Mouse (Mus musculus) monocyte, adult 5-6 weeks (primary cell): ENCODE data around the gene Mmp23. TPM values are rescaled to one million over a fixed set of nuclear protein-coding genes. Genes with fewer than 3 reads are reported as not detected.

Source experiments
- ATAC-seq: fragments of 153-309, 156-312 bp; replicated peaks from 2 replicates; pipeline ENCODE4 v1.8.0; 2017; ENCODE audit warnings: mild to moderate bottlenecking; ENCODE audit not compliant: low TSS enrichment, insufficient number of reproducible peaks, severe bottlenecking, poor library complexity, low FRiP score
- total RNA-seq: library from RNA; stranded (forward); fragments of 200-1000, 200-491, 200-594 nt; gene quantifications from 3 replicates; pipeline ENCODE4 v1.2.3, GENCODE M21; 2017

Mmp23 gene
- total RNA-seq, 1 experiment from 2014 or later, result not detected

GRCm38 (mm10) chr4:155606825-155607224 lies 46.4 kb downstream of the Mmp23 start:
- ATAC-seq, result no peak

GRCm38 (mm10) chr4:155605132-155605531 lies 48.1 kb downstream of the Mmp23 start:
- no peak for ATAC-seq

GRCm38 (mm10) chr4:155603801-155604200 lies 49.4 kb downstream of the Mmp23 start:
- no peak for ATAC-seq

DNA sequence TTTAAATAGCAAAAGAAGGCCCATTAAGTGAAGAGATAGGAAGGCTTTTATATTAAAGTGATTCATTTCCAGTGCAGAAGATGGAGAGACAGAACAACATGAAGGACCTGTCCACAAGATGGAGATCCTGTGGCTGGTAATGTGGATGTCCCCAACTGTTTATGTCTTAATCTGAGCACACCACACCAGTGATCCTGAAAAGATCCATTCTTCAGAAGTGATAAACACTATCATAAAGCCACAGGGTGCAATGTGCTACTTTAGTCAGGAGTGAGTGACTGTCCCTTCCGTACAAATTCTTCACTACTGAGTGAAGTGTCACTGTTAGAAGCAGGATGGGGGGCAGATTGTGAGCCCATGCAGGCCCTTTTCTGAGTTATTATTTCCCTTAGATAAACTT lies 50.4 kb downstream of the Mmp23 start:
- no peak for ATAC-seq

- no peak for ATAC-seq
Observed at GRCm38 (mm10) chr4:155601997-155602456, 51.2 kb downstream of the Mmp23 start.

GRCm38 (mm10) chr4:155601091-155601996 lies 51.8 kb downstream of the Mmp23 start, which contains the start of gene Slc35e2:
Gene Slc35e2, plus strand, starts transcription at chr4:155601416.
- ATAC-seq, result peak; percentile 94

Other genes starting within 250 kb of the Mmp23 start
- gene Cfap74, start 244.2 kb downstream of the Mmp23 start, total RNA-seq, result 0.64 to 2.0 TPM (median 1.7 TPM) in 3 replicates
- not detected in 3 replicates for gene Tmem52, start 184.3 kb downstream of the Mmp23 start, total RNA-seq
- gene Gnb1, start 162.0 kb downstream of the Mmp23 start, total RNA-seq, result 150 to 269 TPM (median 199 TPM) in 3 replicates
- 392 to 513 TPM (median 506 TPM) in 3 replicates for gene Nadk, start 91.0 kb downstream of the Mmp23 start, total RNA-seq
- gene Slc35e2, start 52.0 kb downstream of the Mmp23 start, total RNA-seq, result 6.5 to 13.6 TPM (median 9.2 TPM) in 3 replicates
- 145 to 205 TPM (median 169 TPM) in 3 replicates for gene Cdk11b, start 28.5 kb downstream of the Mmp23 start, total RNA-seq
- gene Gm10563, start 8.0 kb downstream of the Mmp23 start, total RNA-seq, result not detected in 3 replicates
- 14.3 to 35.4 TPM (median 16.5 TPM) in 3 replicates for gene Mib2, start 15.8 kb upstream of the Mmp23 start, total RNA-seq
- 0.21 to 0.68 TPM (median 0.48 TPM) in 3 replicates for gene Fndc10, start 41.0 kb upstream of the Mmp23 start, total RNA-seq
- gene Ssu72, start 51.4 kb upstream of the Mmp23 start, total RNA-seq, result 131 to 171 TPM (median 143 TPM) in 3 replicates
- 0.10 to 0.86 TPM in 2 of 3 replicates, not detected in the other for gene Tmem240, start 81.4 kb upstream of the Mmp23 start, total RNA-seq
- gene Atad3a, start 107.7 kb upstream of the Mmp23 start, total RNA-seq, result 24.8 to 30.3 TPM (median 26.4 TPM) in 3 replicates
- gene Vwa1, start 121.3 kb upstream of the Mmp23 start, total RNA-seq, result 0.49 to 1.3 TPM in 2 of 3 replicates, not detected in the other
- not detected in 3 replicates for gene Tmem88b, start 132.5 kb upstream of the Mmp23 start, total RNA-seq
- not detected in 3 replicates for gene Ankrd65, start 137.1 kb upstream of the Mmp23 start, total RNA-seq
- 39.1 to 56.7 TPM (median 44.1 TPM) in 3 replicates for gene Mrpl20, start 149.5 kb upstream of the Mmp23 start, total RNA-seq
- gene Ccnl2, start 159.1 kb upstream of the Mmp23 start, total RNA-seq, result 228 to 239 TPM (median 228 TPM) in 3 replicates
- 102 to 125 TPM (median 108 TPM) in 3 replicates for gene Aurkaip1, start 177.9 kb upstream of the Mmp23 start, total RNA-seq
- gene Mxra8, start 186.3 kb upstream of the Mmp23 start, total RNA-seq, result 0.29 to 15.8 TPM (median 2.0 TPM) in 3 replicates
- 18.8 to 30.1 TPM (median 27.0 TPM) in 3 replicates for gene Dvl1, start 194.0 kb upstream of the Mmp23 start, total RNA-seq
- 0.29 to 1.6 TPM (median 0.64 TPM) in 3 replicates for gene Tas1r3, start 210.0 kb upstream of the Mmp23 start, total RNA-seq
- gene Cptp, start 216.1 kb upstream of the Mmp23 start, total RNA-seq, result 5.7 to 8.4 TPM (median 6.6 TPM) in 3 replicates
- gene Ints11, start 216.2 kb upstream of the Mmp23 start, total RNA-seq, result 21.5 to 28.1 TPM (median 24.5 TPM) in 3 replicates
- 3.8 to 12.8 TPM (median 10.3 TPM) in 3 replicates for gene Pusl1, start 238.4 kb upstream of the Mmp23 start, total RNA-seq
- 17.2 to 19.3 TPM (median 17.3 TPM) in 3 replicates for gene Acap3, start 238.4 kb upstream of the Mmp23 start, total RNA-seq